Mouse (Mus musculus) erythroblast, embryonic 14.5 days (primary cell): ENCODE results near the gene Tmem109. TPM values are rescaled to one million over a fixed set of nuclear protein-coding genes. Genes with fewer than 3 reads are reported as not detected.
A peak's percentile ranks its signal among the peaks of the same experiment; 100 is the strongest.

ENCODE experiments used
- H3K27me3 ChIP-seq: 2 replicates; pipeline ENCODE4 v1.6.1; 2012; ENCODE audit warnings: inconsistent platforms; ENCODE audit not compliant: control insufficient read depth
- H3K36me3 ChIP-seq: 2 replicates; pipeline ENCODE4 v1.6.1; 2012; ENCODE audit warnings: mild to moderate bottlenecking, inconsistent platforms; ENCODE audit not compliant: control insufficient read depth
- H3K4me1 ChIP-seq: 2 replicates; pipeline ENCODE4 v1.6.1; 2012; ENCODE audit warnings: inconsistent platforms; ENCODE audit not compliant: control insufficient read depth
- H3K4me3 ChIP-seq: replicated peaks from 2 replicates; pipeline ENCODE3; 2012; ENCODE audit warnings: moderate library complexity, mild to moderate bottlenecking, inconsistent platforms
- H3K9me3 ChIP-seq: 2 replicates; pipeline ENCODE4 v1.6.1; 2012; ENCODE audit warnings: low read length, inconsistent platforms, mixed read lengths; ENCODE audit not compliant: control insufficient read depth
- GATA1 ChIP-seq: IDR thresholded peaks from 2 replicates; pipeline ENCODE4 v1.6.1; 2012; ENCODE audit warnings: low read length, inconsistent platforms, mixed read lengths
- TAL1 ChIP-seq: IDR thresholded peaks from 3 replicates; pipeline ENCODE4 v1.6.1; 2012; ENCODE audit warnings: low read length, inconsistent platforms, mixed read lengths
- polyA plus RNA-seq: library from polyadenylated mRNA; stranded (reverse); fragments of >175 nt; gene quantifications from 2 replicates; pipeline ENCODE4 v1.2.3, GENCODE M21; 2012

The Tmem109 gene
- polyA plus RNA-seq: 1.3 and 1.4 TPM in 2 replicates

- Histone ChIP-seq H3K4me3 (peak within 1 kb of the TSS; percentile 72), H3K4me1 (peaks cover 26% of the 10 kb centered on the region), H3K27me3 (no peaks in the 10 kb centered on the region; the same call in 1 of the 2 replicates), H3K9me3 (no peaks in the 10 kb centered on the region), H3K36me3 (no peaks in the 10 kb centered on the region)
- TF ChIP-seq TAL1 (no peak), GATA1 (no peak)
Measured at GRCm38 (mm10) chr19:10881426-10882154, at the start of gene Tmem109. Gene Tmem109 (minus strand): TSS chr19:10882001.

GRCm38 (mm10) chr19:10930641-10931040 lies 48.8 kb upstream of the Tmem109 start:
- Histone ChIP-seq H3K4me3 (no peak overlapping the region), H3K9me3 (no peaks in the 10 kb centered on the region), H3K4me1 (no peaks in the 10 kb centered on the region), H3K27me3 (peaks cover 2% of the 10 kb centered on the region; the same call in 1 of the 2 replicates), H3K36me3 (no peaks in the 10 kb centered on the region)
- TF ChIP-seq GATA1: no peak
- no peak for TF ChIP-seq TAL1

GRCm38 (mm10) chr19:10926666-10927065 lies 44.9 kb upstream of the Tmem109 start:
- H3K4me3 ChIP-seq: no peak overlapping the region
- H3K36me3 ChIP-seq: no peaks in the 10 kb centered on the region
- no peaks in the 10 kb centered on the region for H3K9me3 ChIP-seq
- 0 out of 2 replicates have a peak, but pooled peaks cover 2% of the 10 kb centered on the region for H3K27me3 ChIP-seq
- TF ChIP-seq GATA1 (no peak), TAL1 (no peak)
- H3K4me1 ChIP-seq: no peaks in the 10 kb centered on the region

GRCm38 (mm10) chr19:10926123-10926621 lies 44.4 kb upstream of the Tmem109 start:
- no peaks in the 10 kb centered on the region for H3K9me3 ChIP-seq
- no peaks in the 10 kb centered on the region for H3K36me3 ChIP-seq
- no peak for TF ChIP-seq GATA1
- TF ChIP-seq TAL1: no peak
- H3K4me1 ChIP-seq: no peaks in the 10 kb centered on the region
- H3K4me3 ChIP-seq: no peak overlapping the region
- 0 out of 2 replicates have a peak, but pooled peaks cover 2% of the 10 kb centered on the region for H3K27me3 ChIP-seq

GRCm38 (mm10) chr19:10924220-10924619 lies 42.4 kb upstream of the Tmem109 start:
- no peaks in the 10 kb centered on the region for H3K36me3 ChIP-seq
- TF ChIP-seq GATA1 (no peak), TAL1 (no peak)
- H3K4me1 ChIP-seq: no peaks in the 10 kb centered on the region
- no peak overlapping the region for H3K4me3 ChIP-seq
- no peaks in the 10 kb centered on the region for H3K9me3 ChIP-seq
- 0 out of 2 replicates have a peak, but pooled peaks cover 2% of the 10 kb centered on the region for H3K27me3 ChIP-seq

GRCm38 (mm10) chr19:10921058-10921457 lies 39.3 kb upstream of the Tmem109 start:
- TF ChIP-seq TAL1 (no peak), GATA1 (no peak)
- Histone ChIP-seq H3K4me1 (peaks cover 5% of the 10 kb centered on the region), H3K4me3 (no peak overlapping the region), H3K9me3 (no peaks in the 10 kb centered on the region), H3K36me3 (no peaks in the 10 kb centered on the region), H3K27me3 (no peaks in the 10 kb centered on the region)

GRCm38 (mm10) chr19:10920532-10920931 lies 38.7 kb upstream of the Tmem109 start, which contains the start of gene Zp1:
Gene Zp1 (minus strand): TSS chr19:10920632.
- Histone ChIP-seq H3K4me3 (no peak within 1 kb of the TSS), H3K27me3 (no peaks in the 10 kb centered on the region), H3K9me3 (no peaks in the 10 kb centered on the region), H3K4me1 (peaks cover 6% of the 10 kb centered on the region), H3K36me3 (no peaks in the 10 kb centered on the region)
- TF ChIP-seq GATA1: no peak

- TF ChIP-seq GATA1 (no peak), TAL1 (no peak)
- Histone ChIP-seq H3K4me1 (peaks cover 6% of the 10 kb centered on the region), H3K27me3 (peaks cover 7% of the 10 kb centered on the region), H3K9me3 (no peaks in the 10 kb centered on the region), H3K4me3 (no peak overlapping the region), H3K36me3 (no peaks in the 10 kb centered on the region)
Measured at GRCm38 (mm10) chr19:10918321-10918991, 36.7 kb upstream of the Tmem109 start.

GRCm38 (mm10) chr19:10916506-10916905 lies 34.7 kb upstream of the Tmem109 start:
- Histone ChIP-seq H3K36me3 (no peaks in the 10 kb centered on the region), H3K27me3 (peaks cover 7% of the 10 kb centered on the region), H3K4me1 (peaks cover 6% of the 10 kb centered on the region), H3K9me3 (no peaks in the 10 kb centered on the region), H3K4me3 (no peak overlapping the region)
- TF ChIP-seq TAL1 (no peak), GATA1 (no peak)
